Mouse (Mus musculus): Measurements from ENCODE around the gene Ccdc113. TPM values are rescaled to one million over a fixed set of nuclear protein-coding genes. Genes with fewer than 3 reads are reported as not detected.

Ccdc113 gene
- polyA plus RNA-seq, 1 experiment from 2014 or later, result 0.14 TPM

DNA sequence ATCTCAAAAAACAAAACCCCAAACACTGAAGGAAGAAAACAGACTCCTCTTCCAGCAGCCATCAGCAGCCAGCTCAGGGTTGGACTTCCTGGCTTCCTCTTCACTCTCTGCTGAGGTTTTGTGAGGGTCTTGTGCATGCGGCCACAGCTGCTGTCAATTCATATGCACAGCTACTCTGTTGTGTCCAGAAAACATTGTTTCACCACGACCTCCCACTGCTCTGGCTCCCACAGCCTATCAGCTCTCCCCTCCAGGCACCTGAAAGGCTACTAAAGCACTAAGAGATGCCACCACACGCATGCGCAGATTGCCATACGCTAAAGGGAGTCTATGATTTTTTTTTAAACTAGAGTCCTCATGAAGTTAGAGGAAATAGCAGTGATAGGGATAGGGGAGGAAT lies 29.1 kb upstream of the Ccdc113 start:
- WGBS, result 76% methylated on average over 5 of the region's 5 CpGs
- no peak for ATAC-seq
- Histone ChIP-seq H3K27me3 (replicated peaks; ENCODE audit: control insufficient read depth, insufficient read depth, low read length) (no peaks in the 10 kb centered on the region), H3K9me3 (ENCODE audit: control insufficient read depth) (no peaks in the 10 kb centered on the region), H3K36me3 (ENCODE audit: control insufficient read depth, insufficient read depth) (no peaks in the 10 kb centered on the region), H3K4me3 (ENCODE audit: low read depth, low read length) (no peak overlapping the region), H3K9ac (ENCODE audit: low read depth, low read length) (no peak overlapping the region), H3K27ac (ENCODE audit: low read depth, low read length) (no peak overlapping the region), H3K4me2 (replicated peaks; ENCODE audit: low read depth) (no peak overlapping the region), H3K4me1 (replicated peaks; ENCODE audit: control insufficient read depth, insufficient read depth, low read length) (no peaks in the 10 kb centered on the region)
- TF ChIP-seq CTCF (IDR thresholded peaks at IDR 0.05; ENCODE audit: low read depth), result no peak

- H3K36me3 ChIP-seq (ENCODE audit: control insufficient read depth, insufficient read depth), result no peaks in the 10 kb centered on the region
- 74% methylated on average over 3 of the region's 3 CpGs for WGBS
- H3K9me3 ChIP-seq (ENCODE audit: control insufficient read depth), result no peaks in the 10 kb centered on the region
- H3K9ac ChIP-seq (ENCODE audit: low read depth, low read length), result no peak overlapping the region
- TF ChIP-seq CTCF (IDR thresholded peaks at IDR 0.05; ENCODE audit: low read depth), result no peak
- no peak overlapping the region for H3K4me3 ChIP-seq (ENCODE audit: low read depth, low read length)
- no peak overlapping the region for H3K4me2 ChIP-seq (replicated peaks; ENCODE audit: low read depth)
- no peaks in the 10 kb centered on the region for H3K4me1 ChIP-seq (replicated peaks; ENCODE audit: control insufficient read depth, insufficient read depth, low read length)
- no peak for ATAC-seq
- H3K27me3 ChIP-seq (replicated peaks; ENCODE audit: control insufficient read depth, insufficient read depth, low read length), result no peaks in the 10 kb centered on the region
- H3K27ac ChIP-seq (ENCODE audit: low read depth, low read length), result no peak overlapping the region
Observed at GRCm38 (mm10) chr8:95505606-95506005, 28.3 kb upstream of the Ccdc113 start.

- no peaks in the 10 kb centered on the region for H3K36me3 ChIP-seq (ENCODE audit: control insufficient read depth, insufficient read depth)
- H3K4me2 ChIP-seq (replicated peaks; ENCODE audit: low read depth), result no peak overlapping the region
- no peaks in the 10 kb centered on the region for H3K9me3 ChIP-seq (ENCODE audit: control insufficient read depth)
- no peaks in the 10 kb centered on the region for H3K27me3 ChIP-seq (replicated peaks; ENCODE audit: control insufficient read depth, insufficient read depth, low read length)
- no peaks in the 10 kb centered on the region for H3K4me1 ChIP-seq (replicated peaks; ENCODE audit: control insufficient read depth, insufficient read depth, low read length)
- peak; percentile 23; the same call in 1 of the 2 replicates for TF ChIP-seq CTCF (IDR thresholded peaks at IDR 0.05; ENCODE audit: low read depth)
- WGBS, result 71% methylated on average over 5 of the region's 5 CpGs
- no peak overlapping the region for H3K27ac ChIP-seq (ENCODE audit: low read depth, low read length)
- no peak overlapping the region for H3K9ac ChIP-seq (ENCODE audit: low read depth, low read length)
- H3K4me3 ChIP-seq (ENCODE audit: low read depth, low read length), result no peak overlapping the region
- ATAC-seq, result no peak
Observed at GRCm38 (mm10) chr8:95506245-95506644, 27.6 kb upstream of the Ccdc113 start.

DNA sequence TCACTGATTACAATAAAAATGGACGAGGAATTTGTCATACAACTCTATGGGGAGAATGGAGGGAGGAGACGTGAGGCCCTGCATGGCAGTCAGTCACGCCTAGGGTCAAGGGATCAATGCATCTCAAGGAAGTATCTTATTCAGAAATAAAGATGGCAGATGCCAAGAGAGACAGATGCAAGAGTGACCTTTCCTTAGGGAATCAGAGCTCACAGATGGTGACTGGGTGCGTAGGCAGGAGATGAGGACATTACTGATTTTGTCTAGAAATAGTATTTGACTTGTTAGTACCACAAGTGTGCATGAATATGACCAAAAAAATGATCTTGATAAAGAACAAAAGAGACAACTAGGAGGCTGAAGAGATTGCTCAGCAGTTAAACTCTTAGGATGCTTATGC lies 21.6 kb upstream of the Ccdc113 start:
- no peak overlapping the region for H3K4me2 ChIP-seq (replicated peaks; ENCODE audit: low read depth)
- H3K4me1 ChIP-seq (replicated peaks; ENCODE audit: control insufficient read depth, insufficient read depth, low read length), result no peaks in the 10 kb centered on the region
- H3K27me3 ChIP-seq (replicated peaks; ENCODE audit: control insufficient read depth, insufficient read depth, low read length), result no peaks in the 10 kb centered on the region
- H3K9me3 ChIP-seq (ENCODE audit: control insufficient read depth), result no peaks in the 10 kb centered on the region
- no peaks in the 10 kb centered on the region for H3K36me3 ChIP-seq (ENCODE audit: control insufficient read depth, insufficient read depth)
- H3K9ac ChIP-seq (ENCODE audit: low read depth, low read length), result no peak overlapping the region
- no peak overlapping the region for H3K27ac ChIP-seq (ENCODE audit: low read depth, low read length)
- WGBS, result 45% methylated on average over 4 of the region's 4 CpGs
- no peak overlapping the region for H3K4me3 ChIP-seq (ENCODE audit: low read depth, low read length)
- no peak for TF ChIP-seq CTCF (IDR thresholded peaks at IDR 0.05; ENCODE audit: low read depth)
- no peak for ATAC-seq

- H3K4me3 ChIP-seq (ENCODE audit: low read depth, low read length), result no peak overlapping the region
- H3K9ac ChIP-seq (ENCODE audit: low read depth, low read length), result no peak overlapping the region
- no peaks in the 10 kb centered on the region for H3K27me3 ChIP-seq (replicated peaks; ENCODE audit: control insufficient read depth, insufficient read depth, low read length)
- WGBS, result 72% methylated on average over 4 of the region's 4 CpGs
- H3K36me3 ChIP-seq (ENCODE audit: control insufficient read depth, insufficient read depth), result no peaks in the 10 kb centered on the region
- ATAC-seq, result no peak
- H3K4me2 ChIP-seq (replicated peaks; ENCODE audit: low read depth), result no peak overlapping the region
- H3K27ac ChIP-seq (ENCODE audit: low read depth, low read length), result no peak overlapping the region
- H3K4me1 ChIP-seq (replicated peaks; ENCODE audit: control insufficient read depth, insufficient read depth, low read length), result no peaks in the 10 kb centered on the region
- H3K9me3 ChIP-seq (ENCODE audit: control insufficient read depth), result no peaks in the 10 kb centered on the region
- no peak for TF ChIP-seq CTCF (IDR thresholded peaks at IDR 0.05; ENCODE audit: low read depth)
Observed at GRCm38 (mm10) chr8:95513219-95513618, 20.7 kb upstream of the Ccdc113 start.

DNA sequence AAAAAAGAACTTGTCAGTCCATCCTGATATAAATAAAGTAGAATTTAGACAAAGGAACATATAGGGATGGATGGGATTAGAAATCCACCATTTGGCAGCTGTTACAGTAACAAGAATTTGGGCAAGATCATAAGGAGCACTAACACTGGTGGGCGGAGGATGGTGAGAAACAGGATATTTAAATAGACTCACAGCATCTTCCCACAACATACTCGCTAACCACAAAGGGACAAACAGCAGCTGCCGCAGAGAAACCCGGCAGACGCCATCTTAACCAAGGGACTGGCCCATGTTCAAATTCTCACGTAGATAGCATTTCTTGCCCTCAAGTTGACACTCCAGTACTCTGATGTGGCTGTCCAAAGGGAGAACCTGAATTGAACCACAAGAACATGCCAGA lies 17.0 kb upstream of the Ccdc113 start:
- Histone ChIP-seq H3K27ac (ENCODE audit: low read depth, low read length) (no peak overlapping the region), H3K4me1 (replicated peaks; ENCODE audit: control insufficient read depth, insufficient read depth, low read length) (no peaks in the 10 kb centered on the region), H3K9ac (ENCODE audit: low read depth, low read length) (no peak overlapping the region), H3K27me3 (replicated peaks; ENCODE audit: control insufficient read depth, insufficient read depth, low read length) (no peaks in the 10 kb centered on the region), H3K36me3 (ENCODE audit: control insufficient read depth, insufficient read depth) (no peaks in the 10 kb centered on the region), H3K4me3 (ENCODE audit: low read depth, low read length) (no peak overlapping the region), H3K9me3 (ENCODE audit: control insufficient read depth) (no peaks in the 10 kb centered on the region), H3K4me2 (replicated peaks; ENCODE audit: low read depth) (no peak overlapping the region)
- no peak for ATAC-seq
- WGBS, result 94% methylated on average over 6 of the region's 6 CpGs
- TF ChIP-seq CTCF (IDR thresholded peaks at IDR 0.05; ENCODE audit: low read depth), result no peak

- H3K27me3 ChIP-seq (replicated peaks; ENCODE audit: control insufficient read depth, insufficient read depth, low read length), result no peaks in the 10 kb centered on the region
- no peak overlapping the region for H3K27ac ChIP-seq (ENCODE audit: low read depth, low read length)
- H3K4me1 ChIP-seq (replicated peaks; ENCODE audit: control insufficient read depth, insufficient read depth, low read length), result no peaks in the 10 kb centered on the region
- no peak for ATAC-seq
- H3K4me2 ChIP-seq (replicated peaks; ENCODE audit: low read depth), result no peak overlapping the region
- TF ChIP-seq CTCF (IDR thresholded peaks at IDR 0.05; ENCODE audit: low read depth), result no peak
- H3K9ac ChIP-seq (ENCODE audit: low read depth, low read length), result no peak overlapping the region
- no peaks in the 10 kb centered on the region for H3K36me3 ChIP-seq (ENCODE audit: control insufficient read depth, insufficient read depth)
- no peaks in the 10 kb centered on the region for H3K9me3 ChIP-seq (ENCODE audit: control insufficient read depth)
- no peak overlapping the region for H3K4me3 ChIP-seq (ENCODE audit: low read depth, low read length)
- 89% methylated on average over 4 of the region's 4 CpGs for WGBS
Observed at GRCm38 (mm10) chr8:95523991-95524390, 9.9 kb upstream of the Ccdc113 start.

All from intestine, postnatal 0 days (tissue).